Mouse (Mus musculus): Measurements from ENCODE around the gene Pdgfa.
A peak's percentile ranks its signal among the peaks of the same experiment; 100 is the strongest.

Pdgfa gene

GRCm38 (mm10) chr5:138994786-138995720, 2.1 kb downstream of the Pdgfa start:
- peak; percentile 24 to 45 for DNase-seq (ENCODE audit: low spot score in 2 of 2)

- no peak for DNase-seq (ENCODE audit: low spot score in 2 of 2)
Measured at GRCm38 (mm10) chr5:138994108-138994785, 2.9 kb downstream of the Pdgfa start.

- no peak for DNase-seq (ENCODE audit: low spot score in 2 of 2)
Measured at GRCm38 (mm10) chr5:138993371-138994107, 3.6 kb downstream of the Pdgfa start.

- no peak for DNase-seq (ENCODE audit: low spot score in 2 of 2)
Measured at GRCm38 (mm10) chr5:138992611-138993370, 4.4 kb downstream of the Pdgfa start.

- DNase-seq (ENCODE audit: low spot score in 2 of 2) = no peak
Measured at GRCm38 (mm10) chr5:138991734-138992133, 5.4 kb downstream of the Pdgfa start.

GRCm38 (mm10) chr5:138990659-138991380, 6.3 kb downstream of the Pdgfa start:
- DNase-seq (ENCODE audit: low spot score in 2 of 2) = no peak

GRCm38 (mm10) chr5:138989567-138989966, 7.6 kb downstream of the Pdgfa start:
- no peak for DNase-seq (ENCODE audit: low spot score in 2 of 2)

- no peak for DNase-seq (ENCODE audit: low spot score in 2 of 2)
Measured at GRCm38 (mm10) chr5:138988764-138989163, 8.4 kb downstream of the Pdgfa start.

- no peak for DNase-seq (ENCODE audit: low spot score in 2 of 2)
Measured at GRCm38 (mm10) chr5:138987994-138988393, 9.2 kb downstream of the Pdgfa start.

- DNase-seq (ENCODE audit: low spot score in 2 of 2) = no peak
Measured at GRCm38 (mm10) chr5:138981921-138982320, 15.2 kb downstream of the Pdgfa start.

- no peak for DNase-seq (ENCODE audit: low spot score in 2 of 2)
Measured at GRCm38 (mm10) chr5:138980608-138981007, 16.6 kb downstream of the Pdgfa start.

GRCm38 (mm10) chr5:138979840-138980239, 17.3 kb downstream of the Pdgfa start:
- DNase-seq (ENCODE audit: low spot score in 2 of 2) = no peak

GRCm38 (mm10) chr5:138977759-138978158, 19.4 kb downstream of the Pdgfa start:
- DNase-seq (ENCODE audit: low spot score in 2 of 2) = no peak

GRCm38 (mm10) chr5:138974911-138975485, 22.2 kb downstream of the Pdgfa start:
- DNase-seq (ENCODE audit: low spot score in 2 of 2) = no peak

GRCm38 (mm10) chr5:138973480-138973879, 23.7 kb downstream of the Pdgfa start:
- no peak for DNase-seq (ENCODE audit: low spot score in 2 of 2)

- no peak for DNase-seq (ENCODE audit: low spot score in 2 of 2)
Measured at GRCm38 (mm10) chr5:138971405-138971804, 25.8 kb downstream of the Pdgfa start.

GRCm38 (mm10) chr5:138970056-138970490, 27.1 kb downstream of the Pdgfa start:
- no peak for DNase-seq (ENCODE audit: low spot score in 2 of 2)

- DNase-seq (ENCODE audit: low spot score in 2 of 2) = no peak
Measured at GRCm38 (mm10) chr5:138966033-138966724, 31.0 kb downstream of the Pdgfa start.

- DNase-seq (ENCODE audit: low spot score in 2 of 2) = no peak
Measured at GRCm38 (mm10) chr5:138965590-138965989, 31.6 kb downstream of the Pdgfa start.

- no peak for DNase-seq (ENCODE audit: low spot score in 2 of 2)
Measured at GRCm38 (mm10) chr5:138956427-138956833, 40.7 kb downstream of the Pdgfa start.
